Mouse (Mus musculus) gastrocnemius, adult 2 months (tissue): ENCODE measurements at regions not wholly inside any gene's neighbourhood (a gene's known extent, or its start where the extent isn't known, plus 50 kb on each side); places are given as distances from the start of the nearest gene placed in this dataset.

Source experiments
- DNase-seq: peaks from one replicate; pipeline ENCODE4 v3.0.0; 2022
- H3K27ac ChIP-seq: fragments of 200-600 bp; 2 replicates; pipeline ENCODE4 v1.8.1; 2022; ENCODE audit warnings: mild to moderate bottlenecking
- H3K4me3 ChIP-seq: fragments of 200-600 bp; 2 replicates; pipeline ENCODE4 v1.8.1; 2022; ENCODE audit warnings: mild to moderate bottlenecking, moderate library complexity
- CTCF ChIP-seq: fragments of 200-600 bp; IDR thresholded peaks from 2 replicates; pipeline ENCODE4 v1.8.1; 2022; ENCODE audit warnings: antibody characterized with exemption, mild to moderate bottlenecking, moderate library complexity
- intact Hi-C: fragments of 180-260 bp; cut with DNase I; formaldehyde crosslinking; loops from one replicate; pipeline ENCODE4 v1.15.1; 2025

- Histone ChIP-seq H3K4me3 (no peak overlapping the region), H3K27ac (no peak overlapping the region)
- intact Hi-C loops: no loop called here
- TF ChIP-seq CTCF: no peak
- DNase-seq: no peak
Observed at GRCm38 (mm10) chr17:72666961-72667360, 62.5 kb upstream of the Alk start.

DNA sequence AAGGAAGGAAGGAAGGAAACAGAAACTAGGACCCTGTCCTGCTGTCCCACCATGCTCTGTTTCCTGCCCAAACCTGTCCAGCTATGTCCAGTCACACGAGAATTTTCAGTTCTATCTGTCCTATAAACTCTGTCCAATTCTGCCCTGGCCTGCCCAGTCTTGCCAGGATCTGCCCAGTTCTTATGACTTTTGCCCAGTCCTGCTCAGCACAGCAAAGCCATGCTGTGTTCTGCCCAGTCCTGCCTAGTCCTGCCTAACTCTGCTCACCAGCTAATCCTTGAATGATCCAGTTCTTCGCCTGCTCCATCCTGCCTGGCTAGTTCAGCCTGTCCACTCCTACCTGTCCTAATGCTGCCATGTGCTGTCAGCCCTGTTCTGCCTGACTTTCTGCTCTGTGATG is 57.3 kb upstream of the Alk start:
- TF ChIP-seq CTCF: no peak
- no peak overlapping the region for H3K27ac ChIP-seq
- no peak for DNase-seq
- H3K4me3 ChIP-seq: no peak overlapping the region
- intact Hi-C loops: no loop called here

DNA sequence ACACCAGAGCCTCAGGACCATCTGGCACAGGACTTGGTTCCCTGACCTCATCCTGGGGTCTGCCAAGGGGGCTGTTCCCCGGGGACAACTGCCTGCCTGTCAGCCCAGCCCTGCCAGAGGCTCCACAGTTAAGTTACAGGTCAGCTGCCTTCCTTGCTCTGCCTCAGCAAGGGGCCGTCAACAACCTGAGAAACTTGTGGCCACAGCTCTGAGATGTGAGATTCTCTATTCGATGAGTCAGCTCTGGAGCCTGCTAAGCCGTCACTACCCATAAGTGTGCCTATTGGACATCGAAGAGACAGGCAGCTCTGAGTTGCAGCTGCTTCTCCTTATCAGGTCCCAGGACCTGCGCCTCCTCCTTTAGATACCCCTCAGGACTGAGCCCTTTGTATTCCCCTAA is 54.3 kb upstream of the Alk start:
- no peak for DNase-seq
- intact Hi-C loops: no loop called here
- H3K27ac ChIP-seq: no peak overlapping the region
- no peak for TF ChIP-seq CTCF
- H3K4me3 ChIP-seq: no peak overlapping the region

GRCm38 (mm10) chr17:72657826-72658225 is 53.4 kb upstream of the Alk start:
- intact Hi-C loops: no loop called here
- TF ChIP-seq CTCF: no peak
- DNase-seq: no peak
- no peak overlapping the region for H3K27ac ChIP-seq
- H3K4me3 ChIP-seq: no peak overlapping the region
